Mouse (Mus musculus) C2C12 (cell line): ENCODE results near the gene Psmd9.

Experiments used
- CEBPB ChIP-seq: IDR thresholded peaks from one replicate; pipeline ENCODE4 v1.6.1; 2011; ENCODE audit warnings: low read depth, mild to moderate bottlenecking, control low read depth, moderate library complexity
- CTCF ChIP-seq: IDR thresholded peaks from one replicate; pipeline ENCODE4 v1.5.1; 2011; ENCODE audit not compliant: control insufficient read depth, insufficient read depth, insufficient read length
- MAX ChIP-seq: IDR thresholded peaks from one replicate; pipeline ENCODE4 v1.6.1; 2011; ENCODE audit warnings: mild to moderate bottlenecking, control low read depth
- MYOG ChIP-seq: IDR thresholded peaks from one replicate; pipeline ENCODE4 v1.6.1; 2011; ENCODE audit not compliant: control insufficient read depth, insufficient read length; ENCODE audit errors: extremely low read depth
- USF1 ChIP-seq: IDR thresholded peaks from one replicate; pipeline ENCODE4 v1.6.1; 2011; ENCODE audit warnings: low read depth, mild to moderate bottlenecking, control low read depth, moderate library complexity

DNA sequence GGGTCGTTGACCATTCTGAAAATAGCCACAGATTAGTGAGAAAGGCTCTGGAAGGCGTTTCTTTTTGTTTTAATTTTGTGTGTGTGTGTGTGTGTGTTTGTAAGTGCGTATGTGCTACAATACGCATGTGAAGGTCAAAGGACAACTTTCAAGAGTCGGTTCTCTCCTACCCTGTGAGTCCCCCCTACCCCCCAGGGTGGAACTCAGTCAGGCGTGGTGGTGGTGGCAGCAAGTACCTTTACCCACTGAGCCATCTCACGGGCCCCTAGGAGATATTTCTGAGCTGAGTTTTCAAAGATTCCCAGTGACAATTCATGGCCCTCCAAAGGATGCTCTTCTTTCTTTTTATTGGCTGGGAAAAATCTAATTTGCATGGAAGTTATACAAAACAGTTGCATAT is 128.6 kb downstream of the Psmd9 start:
- TF ChIP-seq CTCF (no peak), MAX (no peak), MYOG (no peak), CEBPB (no peak), USF1 (no peak)
